Mouse (Mus musculus) hindbrain, postnatal 0 days (tissue): ENCODE data around the gene Dcp1b. TPM values are rescaled to one million over a fixed set of nuclear protein-coding genes. Genes with fewer than 3 reads are reported as not detected.

Experiments
- ATAC-seq: fragments of 200-750 bp; cut with Nextera tagmentation; 2 replicates; pipeline ENCODE4 v1.8.0; 2017; ENCODE audit warnings: mild to moderate bottlenecking, moderate TSS enrichment, moderate library complexity
- DNase-seq: peaks from one replicate; pipeline ENCODE4 v3.0.0-alpha.2; 2015; ENCODE audit warnings: low spot score
- H3K27ac ChIP-seq: fragments of 300-500 bp; sonication (generic); 2 replicates; pipeline ENCODE4 v1.5.1; 2014; ENCODE audit warnings: mild to moderate bottlenecking
- H3K27me3 ChIP-seq: fragments of 300-500 bp; sonication (generic); 2 replicates; pipeline ENCODE4 v1.6.1; 2014; ENCODE audit warnings: low read length, mixed read lengths; ENCODE audit not compliant: insufficient read depth
- H3K36me3 ChIP-seq: fragments of 300-500 bp; sonication (generic); 2 replicates; pipeline ENCODE4 v1.6.1; 2014; ENCODE audit warnings: low read length, mixed read lengths; ENCODE audit not compliant: insufficient read depth
- H3K4me1 ChIP-seq: fragments of 300-500 bp; sonication (generic); 2 replicates; pipeline ENCODE4 v1.6.1; 2014; ENCODE audit warnings: antibody characterized with exemption, low read length, mixed read lengths; ENCODE audit not compliant: insufficient read depth
- H3K4me2 ChIP-seq: fragments of 300-500 bp; sonication (generic); 2 replicates; pipeline ENCODE4 v1.6.1; 2014; ENCODE audit warnings: low read depth, mild to moderate bottlenecking, low read length, moderate library complexity, mixed read lengths
- H3K4me3 ChIP-seq: fragments of 300-500 bp; sonication (generic); 2 replicates; pipeline ENCODE4 v1.5.1; 2014; ENCODE audit warnings: low read length
- H3K9ac ChIP-seq: fragments of 300-500 bp; sonication (generic); replicated peaks from 2 replicates; pipeline ENCODE4 v1.6.1; 2014; ENCODE audit warnings: mild to moderate bottlenecking, low read length, moderate library complexity, mixed read lengths
- H3K9me3 ChIP-seq: fragments of 300-500 bp; sonication (generic); 2 replicates; pipeline ENCODE4 v1.6.1; 2016; ENCODE audit warnings: low read length, mixed read lengths
- CTCF ChIP-seq: IDR thresholded peaks from 2 replicates; pipeline ENCODE4 v1.5.1; 2016; ENCODE audit warnings: antibody characterized with exemption, control low read depth, low read depth
- WGBS: fragments of 180-500 bp; shearing (Covaris S2); extraction: QIAGEN DNeasy Blood & Tissue Kit; methylation state at CpG from one replicate; pipeline ENCODE4 v1.1.7; 2014; 5-methylcytosine and 5-hydroxymethylcytosine counted together
- polyA plus RNA-seq: library from polyadenylated mRNA; unstranded; fragments of >200 nt; fragmentation: Nextera tagmentation; extraction: Ambion mirVana; gene quantifications from 2 replicates; pipeline ENCODE4 v1.2.1, GENCODE M21; 2015
- total RNA-seq: library from RNA; depleted of rRNA; stranded (reverse); fragments of >200 nt; gene quantifications from 2 replicates; pipeline ENCODE4 v1.2.3, GENCODE M21; 2014

Gene Dcp1b
- total and polyA plus RNA-seq, 2 experiments from 2014 or later: 9.4 to 15.7 TPM

GRCm38 (mm10) chr6:119137768-119138167, 37.3 kb upstream of the Dcp1b start:
- no peak overlapping the region for H3K4me3 ChIP-seq
- DNase-seq (no peak), ATAC-seq (no peak)
- no peaks in the 10 kb centered on the region for H3K9me3 ChIP-seq
- no peak overlapping the region for H3K27ac ChIP-seq
- no peak for TF ChIP-seq CTCF
- no peak overlapping the region for H3K4me2 ChIP-seq
- H3K4me1 ChIP-seq: no peaks in the 10 kb centered on the region
- 83% methylated on average over 10 of the region's 10 CpGs for WGBS
- H3K27me3 ChIP-seq: no peaks in the 10 kb centered on the region
- H3K36me3 ChIP-seq: no peaks in the 10 kb centered on the region
- H3K9ac ChIP-seq: no peak overlapping the region

- no peaks in the 10 kb centered on the region for H3K27me3 ChIP-seq
- no peaks in the 10 kb centered on the region for H3K9me3 ChIP-seq
- no peak overlapping the region for H3K4me3 ChIP-seq
- no peak overlapping the region for H3K9ac ChIP-seq
- ATAC-seq: no peak
- no peak overlapping the region for H3K27ac ChIP-seq
- no peak for DNase-seq
- no peaks in the 10 kb centered on the region for H3K36me3 ChIP-seq
- H3K4me1 ChIP-seq: no peaks in the 10 kb centered on the region
- WGBS: 79% methylated on average over 7 of the region's 7 CpGs
- no peak for TF ChIP-seq CTCF
- no peak overlapping the region for H3K4me2 ChIP-seq
Observed at GRCm38 (mm10) chr6:119139561-119139960, 35.5 kb upstream of the Dcp1b start.

GRCm38 (mm10) chr6:119145109-119145508, 29.9 kb upstream of the Dcp1b start:
- ATAC-seq: no peak
- no peak overlapping the region for H3K4me3 ChIP-seq
- TF ChIP-seq CTCF: no peak
- no peak for DNase-seq
- no peaks in the 10 kb centered on the region for H3K27me3 ChIP-seq
- no peak overlapping the region for H3K9ac ChIP-seq
- H3K27ac ChIP-seq: no peak overlapping the region
- WGBS: 61% methylated on average over 4 of the region's 4 CpGs
- no peaks in the 10 kb centered on the region for H3K4me1 ChIP-seq
- no peaks in the 10 kb centered on the region for H3K36me3 ChIP-seq
- no peaks in the 10 kb centered on the region for H3K9me3 ChIP-seq
- no peak overlapping the region for H3K4me2 ChIP-seq

GRCm38 (mm10) chr6:119165677-119166076, 9.4 kb upstream of the Dcp1b start:
- no peaks in the 10 kb centered on the region for H3K9me3 ChIP-seq
- no peaks in the 10 kb centered on the region for H3K27me3 ChIP-seq
- H3K27ac ChIP-seq: no peak overlapping the region
- TF ChIP-seq CTCF: no peak
- no peak overlapping the region for H3K4me3 ChIP-seq
- no peak for DNase-seq
- no peaks in the 10 kb centered on the region for H3K4me1 ChIP-seq
- no peak for ATAC-seq
- no peaks in the 10 kb centered on the region for H3K36me3 ChIP-seq
- no peak overlapping the region for H3K9ac ChIP-seq
- H3K4me2 ChIP-seq: no peak overlapping the region

GRCm38 (mm10) chr6:119174307-119175074, 562 bp upstream of the Dcp1b start:
- Histone ChIP-seq H3K4me1 (peaks cover 8% of the 10 kb centered on the region; the same call in 1 of the 2 replicates), H3K27me3 (no peaks in the 10 kb centered on the region), H3K4me2 (peak overlapping the region; percentile 71), H3K9me3 (no peaks in the 10 kb centered on the region), H3K36me3 (no peaks in the 10 kb centered on the region), H3K27ac (peak overlapping the region; percentile 94), H3K4me3 (peak overlapping the region; percentile 96), H3K9ac (peak overlapping the region; percentile 81; the same call in 1 of the 2 replicates)
- no peak for DNase-seq
- 55% methylated on average over 12 of the region's 12 CpGs for WGBS
- ATAC-seq: no peak
- TF ChIP-seq CTCF: no peak

GRCm38 (mm10) chr6:119176103-119176502, 1.1 kb downstream of the Dcp1b start:
- no peak for ATAC-seq
- H3K27ac ChIP-seq: no peak overlapping the region
- H3K27me3 ChIP-seq: no peaks in the 10 kb centered on the region
- 64% methylated on average over 7 of the region's 7 CpGs for WGBS
- no peaks in the 10 kb centered on the region for H3K36me3 ChIP-seq
- no peaks in the 10 kb centered on the region for H3K9me3 ChIP-seq
- peak overlapping the region; percentile 71 for H3K4me2 ChIP-seq
- DNase-seq: no peak
- H3K4me1 ChIP-seq: peaks cover 8% of the 10 kb centered on the region; the same call in 1 of the 2 replicates
- 0 out of 2 replicates have a peak overlapping the region, but pooled peaks have one; percentile 10 for H3K9ac ChIP-seq
- H3K4me3 ChIP-seq: peak overlapping the region; percentile 96
- TF ChIP-seq CTCF: no peak

GRCm38 (mm10) chr6:119177101-119177500, 2.0 kb downstream of the Dcp1b start:
- TF ChIP-seq CTCF: no peak
- 59% methylated on average over 8 of the region's 8 CpGs for WGBS
- Histone ChIP-seq H3K4me3 (no peak overlapping the region), H3K36me3 (no peaks in the 10 kb centered on the region), H3K9ac (no peak overlapping the region), H3K4me1 (peaks cover 8% of the 10 kb centered on the region; the same call in 1 of the 2 replicates), H3K27me3 (no peaks in the 10 kb centered on the region), H3K9me3 (no peaks in the 10 kb centered on the region), H3K4me2 (no peak overlapping the region), H3K27ac (no peak overlapping the region)
- ATAC-seq (no peak), DNase-seq (no peak)
